Mouse (Mus musculus): ENCODE results near the gene Slc30a1.

- TF ChIP-seq POLR2A (IDR thresholded peaks at IDR 0.05; ENCODE audit: borderline replicate concordance, extremely low read depth, insufficient read depth, insufficient read length, poor library complexity, severe bottlenecking) (peak; percentile 67), CTCF (IDR thresholded peaks at IDR 0.05; ENCODE audit: borderline replicate concordance, extremely low read depth, insufficient read depth, insufficient read length) (no peak)
Measured at GRCm38 (mm10) chr1:191906571-191907430, at the start of gene Slc30a1.

All from brain, embryonic 14.5 days (tissue).